Mouse (Mus musculus) lung, postnatal 0 days (tissue): ENCODE results near the gene Dst.

ENCODE experiments used
- CTCF ChIP-seq: IDR thresholded peaks from 2 replicates; pipeline ENCODE4 v1.5.1; 2016; ENCODE audit warnings: antibody characterized with exemption, mild to moderate bottlenecking
- EP300 ChIP-seq: IDR thresholded peaks from 2 replicates; pipeline ENCODE4 v1.6.1; 2016; ENCODE audit warnings: antibody characterized with exemption, mild to moderate bottlenecking, control low read depth

- no peak for TF ChIP-seq CTCF
- no peak for TF ChIP-seq EP300
Measured at GRCm38 (mm10) chr1:34052422-34052821, 144.4 kb downstream of the Dst start.
